Mouse (Mus musculus) ES-E14 (cell line): ENCODE data around the gene Mthfd1l.

Experiments
- CHD2 ChIP-seq: IDR thresholded peaks from 2 replicates; pipeline ENCODE4 v1.6.1; 2014; ENCODE audit warnings: mild to moderate bottlenecking, low read depth, low read length, inconsistent platforms
- HCFC1 ChIP-seq: IDR thresholded peaks from 2 replicates; pipeline ENCODE4 v1.6.1; 2012; ENCODE audit warnings: low read length, inconsistent platforms, borderline replicate concordance; ENCODE audit not compliant: insufficient read depth
- MAFK ChIP-seq: IDR thresholded peaks from 2 replicates; pipeline ENCODE4 v1.6.1; 2014; ENCODE audit warnings: mild to moderate bottlenecking, low read depth, low read length, inconsistent platforms; ENCODE audit not compliant: insufficient read depth
- ZC3H11A ChIP-seq: IDR thresholded peaks from 2 replicates; pipeline ENCODE4 v1.6.1; 2012; ENCODE audit warnings: low read depth, mild to moderate bottlenecking, inconsistent platforms, low read length, borderline replicate concordance
- ZNF384 ChIP-seq: IDR thresholded peaks from 2 replicates; pipeline ENCODE4 v1.6.1; 2012; ENCODE audit warnings: low read depth, low read length, inconsistent platforms

DNA sequence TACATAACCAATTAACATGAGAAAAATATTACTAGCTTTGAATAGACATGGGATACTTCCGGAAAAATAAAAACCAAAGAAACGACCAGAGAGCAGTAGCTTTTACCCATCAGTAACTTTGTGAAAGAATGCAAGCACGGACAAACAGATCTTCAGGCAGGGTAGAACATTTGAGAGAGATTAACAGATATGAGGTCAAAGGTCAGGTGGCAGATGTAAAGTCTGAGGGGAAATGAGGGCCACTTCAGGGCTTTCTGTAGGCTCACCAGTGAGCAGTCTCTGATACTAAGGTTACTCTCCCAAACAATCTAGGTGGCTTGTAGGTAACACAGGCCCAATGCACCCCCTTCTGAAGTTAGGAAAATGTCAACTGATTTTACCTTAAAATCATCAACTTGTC lies 3.9 kb upstream of the Mthfd1l start:
- no peak for TF ChIP-seq CHD2
- TF ChIP-seq MAFK: no peak
- TF ChIP-seq ZNF384: no peak
- no peak for TF ChIP-seq HCFC1
- TF ChIP-seq ZC3H11A: no peak
